Mouse (Mus musculus): Measurements from ENCODE around the gene Wfdc2. TPM values are rescaled to one million over a fixed set of nuclear protein-coding genes. Genes with fewer than 3 reads are reported as not detected.
"Not testable (repeated sequence)": the region's sequence is repeated elsewhere in the genome, so short reads cannot be mapped to it uniquely, and the experiment has no call there.

The Wfdc2 gene
- polyA plus RNA-seq, 1 experiment = 0.33 TPM

DNA sequence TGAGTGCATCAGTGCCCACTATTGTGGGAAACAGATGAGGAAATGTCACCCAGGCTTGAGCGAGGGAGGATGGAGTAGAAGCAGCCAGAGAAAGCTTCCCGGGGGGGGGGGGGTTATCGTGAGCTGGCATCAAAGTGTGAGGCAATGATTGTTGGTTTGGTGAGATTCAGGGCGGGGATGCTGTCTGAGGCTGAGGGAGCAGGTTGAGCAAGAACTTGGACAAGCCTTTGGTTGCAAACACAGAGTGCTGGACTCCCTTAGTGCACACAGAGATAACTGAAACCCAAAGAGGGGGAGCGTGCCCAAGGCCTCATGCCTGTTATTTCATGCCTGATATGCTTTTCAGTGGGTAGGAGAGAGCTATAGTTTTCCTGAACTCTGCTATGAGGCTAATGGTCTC is 5.2 kb downstream of the Wfdc2 start:
- Histone ChIP-seq H3K27me3 (ENCODE audit: control insufficient read depth, insufficient read depth, low read length) (peaks cover 3% of the 10 kb centered on the region; the same call in 1 of the 2 replicates), H3K4me1 (ENCODE audit: control insufficient read depth, insufficient read depth, insufficient read length) (no peaks in the 10 kb centered on the region; the same call in 1 of the 2 replicates), H3K27ac (ENCODE audit: insufficient read depth, low read length) (no peak overlapping the region), H3K4me3 (ENCODE audit: extremely low read depth, insufficient read depth, insufficient read length) (no peak overlapping the region), H3K36me3 (ENCODE audit: control insufficient read depth, insufficient read depth, low read length) (no peaks in the 10 kb centered on the region)
- TF ChIP-seq POLR2A (IDR thresholded peaks at IDR 0.05; ENCODE audit: low read depth, low read length) (no peak), CTCF (IDR thresholded peaks at IDR 0.05; ENCODE audit: extremely low read depth, insufficient read depth, insufficient read length, insufficient replicate concordance) (no peak)
- 82% methylated on average over 5 of the region's 5 CpGs for WGBS
- no peak for DNase-seq (ENCODE audit: low read depth in 1 of 2, low spot score in 2 of 2)

DNA sequence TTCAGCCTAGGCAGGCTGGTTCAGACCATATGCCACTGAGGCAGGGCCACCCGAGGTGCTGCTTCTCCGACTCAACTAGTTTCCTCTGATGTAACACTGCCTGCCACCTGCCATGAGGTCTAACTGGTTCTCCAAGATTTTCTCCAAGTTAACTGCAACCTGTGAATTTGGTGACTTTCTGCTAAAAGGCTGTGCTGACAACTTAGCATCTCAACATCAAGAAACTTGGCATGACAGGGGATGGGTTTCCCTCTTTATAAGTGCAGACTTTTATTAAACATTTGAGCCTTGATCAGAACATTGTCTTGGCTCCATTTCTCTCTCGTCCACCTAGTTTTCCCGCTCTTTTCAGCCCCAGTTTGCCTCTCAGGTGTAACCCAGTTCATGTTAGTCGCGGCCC is 11.1 kb downstream of the Wfdc2 start, which contains the start of gene Spint3:
TSS of gene Spint3 (minus strand) at position 101 of the 400 bp plus-strand sequence.
- 88% methylated on average over 6 of the region's 6 CpGs for WGBS
- DNase-seq (ENCODE audit: low read depth in 1 of 2, low spot score in 2 of 2); H3K4me1 ChIP-seq (ENCODE audit: control insufficient read depth, insufficient read depth, insufficient read length); H3K27ac ChIP-seq (ENCODE audit: insufficient read depth, low read length); H3K36me3 ChIP-seq (ENCODE audit: control insufficient read depth, insufficient read depth, low read length); H3K27me3 ChIP-seq (ENCODE audit: control insufficient read depth, insufficient read depth, low read length); H3K4me3 ChIP-seq (ENCODE audit: extremely low read depth, insufficient read depth, insufficient read length): not testable (repeated sequence)

GRCm38 (mm10) chr2:164585025-164585725 is 23.0 kb downstream of the Wfdc2 start, which contains the start of gene Wfdc6a:
Gene Wfdc6a (minus strand): TSS chr2:164585447.
- WGBS = 70% methylated on average over 13 of the region's 13 CpGs
- not testable (repeated sequence) for H3K4me1 ChIP-seq (ENCODE audit: control insufficient read depth, insufficient read depth, insufficient read length); H3K27ac ChIP-seq (ENCODE audit: insufficient read depth, low read length); H3K36me3 ChIP-seq (ENCODE audit: control insufficient read depth, insufficient read depth, low read length); H3K27me3 ChIP-seq (ENCODE audit: control insufficient read depth, insufficient read depth, low read length); DNase-seq (ENCODE audit: low read depth in 1 of 2, low spot score in 2 of 2); H3K4me3 ChIP-seq (ENCODE audit: extremely low read depth, insufficient read depth, insufficient read length)

GRCm38 (mm10) chr2:164592014-164592413 is 29.8 kb downstream of the Wfdc2 start:
- 10% methylated on average over 4 of the region's 4 CpGs for WGBS
- no peak overlapping the region for H3K27ac ChIP-seq (ENCODE audit: insufficient read depth, low read length)
- H3K27me3 ChIP-seq (ENCODE audit: control insufficient read depth, insufficient read depth, low read length) = 0 out of 2 replicates have a peak, but pooled peaks cover 1% of the 10 kb centered on the region

GRCm38 (mm10) chr2:164593494-164593893 is 31.3 kb downstream of the Wfdc2 start, which contains the start of gene Eppin:
Gene Eppin (minus strand): TSS chr2:164593594.
- WGBS = 81% methylated on average over 4 of the region's 4 CpGs
- Histone ChIP-seq H3K27ac (ENCODE audit: insufficient read depth, low read length) (no peak within 1 kb of the TSS), H3K27me3 (ENCODE audit: control insufficient read depth, insufficient read depth, low read length) (0 out of 2 replicates have a peak, but pooled peaks cover 1% of the 10 kb centered on the region), H3K36me3 (ENCODE audit: control insufficient read depth, insufficient read depth, low read length) (no peaks in the 10 kb centered on the region), H3K4me1 (ENCODE audit: control insufficient read depth, insufficient read depth, insufficient read length) (no peaks in the 10 kb centered on the region), H3K4me3 (ENCODE audit: extremely low read depth, insufficient read depth, insufficient read length) (no peak within 1 kb of the TSS)
- DNase-seq (ENCODE audit: low read depth in 1 of 2, low spot score in 2 of 2) = no peak
- TF ChIP-seq CTCF (IDR thresholded peaks at IDR 0.05; ENCODE audit: extremely low read depth, insufficient read depth, insufficient read length, insufficient replicate concordance) (no peak), POLR2A (IDR thresholded peaks at IDR 0.05; ENCODE audit: low read depth, low read length) (no peak)

More at GRCm38 (mm10) chr2:164592014-164592413, 29.8 kb downstream of the Wfdc2 start:
- no peak overlapping the region for H3K4me3 ChIP-seq (ENCODE audit: extremely low read depth, insufficient read depth, insufficient read length)
- no peaks in the 10 kb centered on the region for H3K36me3 ChIP-seq (ENCODE audit: control insufficient read depth, insufficient read depth, low read length)
- H3K4me1 ChIP-seq (ENCODE audit: control insufficient read depth, insufficient read depth, insufficient read length) = no peaks in the 10 kb centered on the region
- no peak for DNase-seq (ENCODE audit: low read depth in 1 of 2, low spot score in 2 of 2)
- TF ChIP-seq CTCF (IDR thresholded peaks at IDR 0.05; ENCODE audit: extremely low read depth, insufficient read depth, insufficient read length, insufficient replicate concordance) (peak; percentile 11; the same call in 1 of the 2 replicates), POLR2A (IDR thresholded peaks at IDR 0.05; ENCODE audit: low read depth, low read length) (no peak)

DNA sequence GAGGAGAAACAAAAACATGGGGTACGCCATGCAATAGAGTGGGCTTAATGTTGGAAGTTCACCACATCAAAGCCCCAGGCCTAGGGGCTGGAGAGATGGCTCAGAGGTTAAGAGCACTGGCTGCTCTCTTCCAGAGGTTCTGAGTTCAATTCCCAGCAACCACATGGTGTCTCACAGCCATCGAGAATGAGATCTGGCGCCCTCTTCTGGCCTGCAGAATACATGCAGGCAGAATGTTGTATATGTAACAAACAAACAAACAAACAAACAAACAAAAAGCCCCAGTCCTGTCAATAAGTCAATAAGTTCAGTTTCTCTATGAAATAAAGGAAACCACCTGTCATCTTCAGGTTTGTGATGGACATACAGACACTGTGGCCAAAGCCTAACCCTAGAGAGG is 38.0 kb downstream of the Wfdc2 start:
- Histone ChIP-seq H3K36me3 (ENCODE audit: control insufficient read depth, insufficient read depth, low read length) (no peaks in the 10 kb centered on the region), H3K4me3 (ENCODE audit: extremely low read depth, insufficient read depth, insufficient read length) (no peak overlapping the region), H3K4me1 (ENCODE audit: control insufficient read depth, insufficient read depth, insufficient read length) (no peaks in the 10 kb centered on the region), H3K27ac (ENCODE audit: insufficient read depth, low read length) (no peak overlapping the region), H3K27me3 (ENCODE audit: control insufficient read depth, insufficient read depth, low read length) (no peaks in the 10 kb centered on the region)
- TF ChIP-seq CTCF (IDR thresholded peaks at IDR 0.05; ENCODE audit: extremely low read depth, insufficient read depth, insufficient read length, insufficient replicate concordance) = no peak
- TF ChIP-seq POLR2A (IDR thresholded peaks at IDR 0.05; ENCODE audit: low read depth, low read length) = no peak
- DNase-seq (ENCODE audit: low read depth in 1 of 2, low spot score in 2 of 2) = no peak
- WGBS = 58% methylated on average over 3 of the region's 3 CpGs

- no peak overlapping the region for H3K4me3 ChIP-seq (ENCODE audit: extremely low read depth, insufficient read depth, insufficient read length)
- no peaks in the 10 kb centered on the region for H3K4me1 ChIP-seq (ENCODE audit: control insufficient read depth, insufficient read depth, insufficient read length)
- no peaks in the 10 kb centered on the region for H3K27me3 ChIP-seq (ENCODE audit: control insufficient read depth, insufficient read depth, low read length)
- WGBS = 88% methylated on average over 3 of the region's 3 CpGs
- H3K27ac ChIP-seq (ENCODE audit: insufficient read depth, low read length) = no peak overlapping the region
- H3K36me3 ChIP-seq (ENCODE audit: control insufficient read depth, insufficient read depth, low read length) = no peaks in the 10 kb centered on the region
- DNase-seq (ENCODE audit: low read depth in 1 of 2, low spot score in 2 of 2) = no peak
- TF ChIP-seq CTCF (IDR thresholded peaks at IDR 0.05; ENCODE audit: extremely low read depth, insufficient read depth, insufficient read length, insufficient replicate concordance) = no peak
- no peak for TF ChIP-seq POLR2A (IDR thresholded peaks at IDR 0.05; ENCODE audit: low read depth, low read length)
These were observed 41.3 kb downstream of the Wfdc2 start for GRCm38 (mm10) chr2:164603482-164603881.

Measured in spleen, adult 2 months (tissue).